Mouse (Mus musculus) gastrocnemius, postnatal 36 days (tissue): Measurements from ENCODE around the gene Nr1h3. TPM values are rescaled to one million over a fixed set of nuclear protein-coding genes. Genes with fewer than 3 reads are reported as not detected.
"Not testable (repeated sequence)": the region's sequence is repeated elsewhere in the genome, so short reads cannot be mapped to it uniquely, and the experiment has no call there.

Source experiments
- DNase-seq, 2 experiments: peaks; one replicate each; pipeline ENCODE4 v3.0.0; 2022
- intact Hi-C: fragments of 180-260 bp; cut with DNase I; formaldehyde crosslinking; loops from one replicate; pipeline ENCODE4 v1.15.1; 2025
- long read RNA-seq, 2 experiments: library from polyadenylated mRNA; stranded (forward); transcript quantifications; one replicate each; pipeline ENCODE4 v2.0.0; 2021
- total RNA-seq, 2 experiments: library from RNA; stranded (reverse); gene quantifications; 2 replicates each; pipeline ENCODE4 v1.2.3; 2021

The Nr1h3 gene
- 10 to 100 TPM; 17.3 to 19.1 TPM for total RNA-seq
- long read RNA-seq, experiment 1, partial matches to known transcripts, result 3 of 22 reads
- long read RNA-seq, experiment 1, other reads (novel, unspliced or antisense), result 12 of 22 reads
- long read RNA-seq, experiment 2, transcript Nr1h3-201 (10 exons, 1,802 nt), result major isoform, 8 of 27 reads
- long read RNA-seq, experiment 2, transcript Nr1h3-202 (10 exons, 1,738 nt), result major isoform, 8 of 27 reads
- long read RNA-seq, experiment 2, partial matches to known transcripts, result 2 of 27 reads
- long read RNA-seq, experiment 2, other reads (novel, unspliced or antisense), result 9 of 27 reads

GRCm38 (mm10) chr2:91202222-91202971, at the start of gene Nr1h3, which contains the start of gene Acp2:
Nr1h3 (minus strand) TSS chr2:91202834.
Acp2 (plus strand) TSS chr2:91202885.
- intact Hi-C loops, result no loop called here
- peak; percentile 88 to 96 for DNase-seq

- DNase-seq, result no peak
- intact Hi-C loops, result no loop called here
Measured at GRCm38 (mm10) chr2:91252001-91252400, 49.4 kb upstream of the Nr1h3 start.

- DNase-seq, result no peak
- intact Hi-C loops, result no loop called here
Measured at GRCm38 (mm10) chr2:91248366-91248765, 45.7 kb upstream of the Nr1h3 start.

- intact Hi-C loops, result no loop called here
- no peak for DNase-seq
Measured at GRCm38 (mm10) chr2:91244557-91245228, 42.1 kb upstream of the Nr1h3 start.

- no peak for DNase-seq
- intact Hi-C loops, result no loop called here
Measured at GRCm38 (mm10) chr2:91243416-91243815, 40.8 kb upstream of the Nr1h3 start.

GRCm38 (mm10) chr2:91242547-91242946, 39.9 kb upstream of the Nr1h3 start:
- intact Hi-C loops, result no loop called here
- DNase-seq, result no peak

- intact Hi-C loops, result loop anchor here (2.0 kb wide), 1 partner anchor 21 kb away; no protein-coding TSS in a partner anchor
- not testable (repeated sequence) for DNase-seq
Measured at GRCm38 (mm10) chr2:91237511-91238080, 35.0 kb upstream of the Nr1h3 start.

GRCm38 (mm10) chr2:91236601-91237510, 34.2 kb upstream of the Nr1h3 start, which contains the start of gene Ddb2:
Ddb2 (minus strand) TSS chr2:91236982.
- DNase-seq, result peak; percentile 76 to 93
- intact Hi-C loops, result loop anchor here (2.0 kb wide), 1 partner anchor 22 kb away; no protein-coding TSS in a partner anchor

- no peak for DNase-seq
- intact Hi-C loops, result no loop called here
Measured at GRCm38 (mm10) chr2:91229735-91230134, 27.1 kb upstream of the Nr1h3 start.

- intact Hi-C loops, result no loop called here
- DNase-seq, result no peak
Measured at GRCm38 (mm10) chr2:91223614-91224013, 21.0 kb upstream of the Nr1h3 start.

- intact Hi-C loops, result no loop called here
- DNase-seq, result no peak
Measured at GRCm38 (mm10) chr2:91220501-91220900, 17.9 kb upstream of the Nr1h3 start.

GRCm38 (mm10) chr2:91217032-91217431, 14.4 kb upstream of the Nr1h3 start:
- intact Hi-C loops, result no loop called here
- no peak for DNase-seq

- intact Hi-C loops, result no loop called here
- no peak for DNase-seq
Measured at GRCm38 (mm10) chr2:91213311-91213710, 10.7 kb upstream of the Nr1h3 start.

GRCm38 (mm10) chr2:91206254-91206775, 3.7 kb upstream of the Nr1h3 start:
- intact Hi-C loops, result no loop called here
- peak in 1 of 2 experiments; percentile 20 for DNase-seq

- intact Hi-C loops, result no loop called here
- no peak for DNase-seq
Measured at GRCm38 (mm10) chr2:91202972-91203656, 480 bp upstream of the Nr1h3 start.

- no peak for DNase-seq
- intact Hi-C loops, result no loop called here
Measured at GRCm38 (mm10) chr2:91198888-91199287, 3.7 kb downstream of the Nr1h3 start.

GRCm38 (mm10) chr2:91196577-91197001, 6.0 kb downstream of the Nr1h3 start:
- intact Hi-C loops, result no loop called here
- peak; percentile 9 to 30 for DNase-seq

GRCm38 (mm10) chr2:91194624-91195332, 7.9 kb downstream of the Nr1h3 start:
- intact Hi-C loops, result loop anchor here (1.0 kb wide), 1 partner anchor 79 kb away; no protein-coding TSS in a partner anchor
- peak; percentile 82 to 89 for DNase-seq
